Mouse (Mus musculus) myocyte (in vitro differentiated cells): ENCODE measurements around the gene Ptger2.

Source experiments
- CEBPB ChIP-seq: IDR thresholded peaks from 2 replicates; pipeline ENCODE4 v1.6.1; 2011; ENCODE audit warnings: mild to moderate bottlenecking, moderate library complexity; ENCODE audit not compliant: poor library complexity, insufficient read depth, severe bottlenecking
- MAX ChIP-seq: IDR thresholded peaks from one replicate; pipeline ENCODE4 v1.6.1; 2011; ENCODE audit warnings: low read depth, mild to moderate bottlenecking, control low read depth
- MYOG ChIP-seq, 3 experiments: IDR thresholded peaks; one replicate each; pipeline ENCODE4 v1.6.1; 2011; ENCODE audit warnings: control low read depth in 2 of 3, low read depth in 2 of 3, mild to moderate bottlenecking in 2 of 3; ENCODE audit not compliant: insufficient read length in 2 of 3, control insufficient read depth in 1 of 3, insufficient read depth in 1 of 3
- POLR2A ChIP-seq: IDR thresholded peaks from one replicate; pipeline ENCODE4 v1.6.1; 2011; ENCODE audit warnings: low read depth, mild to moderate bottlenecking, control low read depth, moderate library complexity; ENCODE audit not compliant: insufficient read length
- POLR2AphosphoS2 ChIP-seq: IDR thresholded peaks from one replicate; pipeline ENCODE4 v1.6.1; 2011; ENCODE audit warnings: low read depth, control low read depth; ENCODE audit not compliant: insufficient read length
- SRF ChIP-seq: IDR thresholded peaks from one replicate; pipeline ENCODE4 v1.6.1; 2011; ENCODE audit warnings: low read depth; ENCODE audit not compliant: control insufficient read depth, insufficient read length
- TCF3 ChIP-seq: IDR thresholded peaks from one replicate; pipeline ENCODE4 v1.6.1; 2011; ENCODE audit warnings: low read depth, control low read depth; ENCODE audit not compliant: insufficient read length
- USF1 ChIP-seq: IDR thresholded peaks from one replicate; pipeline ENCODE4 v1.6.1; 2011; ENCODE audit warnings: low read depth, mild to moderate bottlenecking, control low read depth, moderate library complexity

DNA sequence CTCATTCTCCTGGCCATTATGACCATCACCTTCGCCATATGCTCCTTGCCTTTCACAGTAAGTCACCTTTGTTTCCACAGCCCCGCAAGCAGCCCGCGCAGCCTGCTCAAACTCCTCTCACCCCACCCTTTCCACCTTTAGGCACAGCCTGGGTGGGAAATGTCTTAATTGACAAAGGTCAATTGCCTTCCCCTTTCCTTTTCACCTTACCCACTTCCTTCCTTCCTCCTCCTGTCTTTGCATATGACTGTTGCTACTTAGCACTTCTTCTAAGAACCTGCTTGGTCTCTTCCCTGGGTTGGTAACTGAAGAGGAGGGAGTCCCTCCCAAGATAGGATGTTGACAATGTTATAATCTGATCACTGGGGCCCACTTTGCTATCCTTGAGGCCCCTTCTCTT, 1.8 kb downstream of the Ptger2 start:
- TF ChIP-seq POLR2AphosphoS2 (no peak), POLR2A (no peak), USF1 (no peak), MAX (no peak), MYOG (IDR thresholded peaks at IDR 0.05; ENCODE audit: control insufficient read depth in 1 of 3, insufficient read depth in 1 of 3, insufficient read length in 2 of 3, low read depth in 2 of 3) (no peak), CEBPB (no peak), TCF3 (no peak), SRF (no peak)
